Mouse (Mus musculus) megakaryocyte, adult 5-6 weeks (primary cell): ENCODE results near the gene Peg10. TPM values are rescaled to one million over a fixed set of nuclear protein-coding genes. Genes with fewer than 3 reads are reported as not detected.
"Not testable (repeated sequence)": the region's sequence is repeated elsewhere in the genome, so short reads cannot be mapped to it uniquely, and the experiment has no call there.

Source experiments
- ATAC-seq: 2 replicates; pipeline ENCODE4 v1.8.0; 2016; ENCODE audit warnings: mild to moderate bottlenecking, inconsistent platforms; ENCODE audit not compliant: poor library complexity, severe bottlenecking
- total RNA-seq, 2 experiments: library from RNA; stranded (forward) in 1 of 2; stranded (reverse) in 1 of 2; fragments of 153-499, 151-499 nt in 1 of 2; fragments of 221-1000, 200-1000 nt in 1 of 2; gene quantifications; 2 replicates each; pipeline versions ENCODE4 v1.2.3 to v1.2.4; 2015 to 2017

The Peg10 gene
- total RNA-seq, 2 experiments from 2014 or later = not detected

DNA sequence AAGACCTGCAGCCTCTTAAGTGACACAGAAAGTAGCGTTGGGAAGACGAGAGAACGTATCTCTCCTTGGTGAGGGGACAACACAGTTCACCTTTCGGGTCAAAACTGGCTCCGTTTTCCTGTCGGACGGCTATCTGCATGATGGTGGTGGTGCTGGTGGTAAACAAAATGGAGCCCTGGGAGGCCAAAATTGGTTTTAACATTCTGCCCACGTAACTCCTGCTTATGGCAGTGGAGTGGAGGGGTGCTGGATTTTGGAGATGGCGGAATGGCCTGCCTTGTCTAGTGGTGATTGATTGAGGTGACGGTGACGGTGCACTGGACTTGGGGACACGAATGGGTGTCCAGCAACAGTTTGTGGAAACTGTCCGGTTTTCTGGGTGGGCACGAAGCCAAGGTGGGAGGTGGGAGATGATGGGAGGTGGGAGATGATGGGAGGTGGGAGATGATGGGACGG, 1.4 kb downstream of the Peg10 start:
- ATAC-seq = no peak

DNA sequence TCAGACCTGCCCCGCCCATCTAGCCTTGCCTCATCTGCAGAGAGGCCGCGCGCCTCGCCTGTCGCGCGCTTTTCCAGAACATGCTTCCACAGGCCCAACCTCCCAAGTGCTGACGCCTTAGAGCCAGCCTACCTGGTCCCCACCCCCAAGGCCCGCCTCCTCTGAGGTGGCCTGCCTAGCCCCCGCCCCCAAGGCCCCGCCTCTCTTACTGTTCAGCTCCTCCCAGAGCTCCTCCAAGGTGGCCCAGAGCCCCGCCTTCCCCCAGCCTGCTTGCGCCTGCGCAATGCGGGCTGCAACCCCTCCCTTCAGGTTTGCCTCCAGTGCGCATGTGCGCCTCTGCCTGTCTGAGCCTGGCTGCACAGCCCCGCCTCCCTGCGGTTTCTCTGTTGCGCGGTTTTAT, 2.0 kb downstream of the Peg10 start:
- ATAC-seq = peak; percentile 85

DNA sequence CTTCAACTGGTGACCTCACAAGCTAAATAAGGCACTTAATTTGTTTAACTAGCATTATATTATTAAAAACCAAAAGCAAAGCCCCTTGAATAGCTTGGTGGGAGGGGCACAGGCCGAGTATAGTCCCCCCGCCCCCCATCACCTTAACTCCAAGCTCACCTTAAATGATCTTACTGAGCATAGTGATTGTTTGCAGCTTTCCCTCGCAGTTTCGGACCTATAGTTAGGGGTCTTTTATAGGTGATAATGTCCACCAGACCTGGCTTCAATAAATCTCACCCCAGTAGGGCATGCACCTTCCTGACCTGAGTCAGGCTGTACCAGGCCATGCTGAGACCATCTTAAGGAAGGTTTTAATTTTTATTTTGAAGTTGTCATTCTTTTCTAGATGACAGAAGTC, 4.2 kb downstream of the Peg10 start:
- no peak for ATAC-seq

DNA sequence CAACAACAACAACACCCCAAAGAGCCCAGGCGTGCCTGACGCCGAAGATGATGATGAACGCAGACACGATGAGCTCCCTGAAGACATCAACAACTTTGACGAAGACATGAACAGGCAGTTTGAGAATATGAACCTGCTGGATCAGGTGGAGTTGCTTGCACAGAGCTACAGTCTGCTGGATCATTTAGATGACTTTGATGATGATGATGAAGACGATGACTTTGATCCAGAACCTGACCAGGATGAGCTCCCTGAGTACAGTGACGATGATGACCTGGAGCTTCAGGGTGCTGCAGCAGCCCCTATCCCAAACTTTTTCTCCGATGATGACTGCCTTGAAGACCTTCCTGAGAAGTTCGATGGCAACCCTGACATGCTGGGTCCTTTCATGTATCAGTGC, 7.2 kb downstream of the Peg10 start:
- no peak for ATAC-seq

DNA sequence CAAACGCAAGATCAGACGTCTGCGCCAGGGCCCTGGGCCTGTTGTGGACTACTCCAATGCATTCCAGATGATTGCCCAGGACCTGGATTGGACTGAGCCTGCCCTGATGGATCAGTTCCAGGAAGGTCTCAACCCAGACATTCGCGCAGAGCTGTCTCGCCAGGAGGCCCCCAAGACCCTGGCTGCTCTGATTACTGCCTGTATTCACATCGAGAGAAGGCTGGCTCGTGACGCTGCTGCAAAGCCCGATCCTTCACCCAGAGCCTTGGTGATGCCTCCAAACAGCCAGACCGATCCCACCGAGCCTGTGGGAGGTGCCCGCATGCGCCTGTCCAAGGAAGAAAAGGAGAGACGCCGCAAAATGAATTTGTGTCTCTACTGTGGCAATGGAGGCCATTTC, 7.8 kb downstream of the Peg10 start:
- ATAC-seq = no peak

DNA sequence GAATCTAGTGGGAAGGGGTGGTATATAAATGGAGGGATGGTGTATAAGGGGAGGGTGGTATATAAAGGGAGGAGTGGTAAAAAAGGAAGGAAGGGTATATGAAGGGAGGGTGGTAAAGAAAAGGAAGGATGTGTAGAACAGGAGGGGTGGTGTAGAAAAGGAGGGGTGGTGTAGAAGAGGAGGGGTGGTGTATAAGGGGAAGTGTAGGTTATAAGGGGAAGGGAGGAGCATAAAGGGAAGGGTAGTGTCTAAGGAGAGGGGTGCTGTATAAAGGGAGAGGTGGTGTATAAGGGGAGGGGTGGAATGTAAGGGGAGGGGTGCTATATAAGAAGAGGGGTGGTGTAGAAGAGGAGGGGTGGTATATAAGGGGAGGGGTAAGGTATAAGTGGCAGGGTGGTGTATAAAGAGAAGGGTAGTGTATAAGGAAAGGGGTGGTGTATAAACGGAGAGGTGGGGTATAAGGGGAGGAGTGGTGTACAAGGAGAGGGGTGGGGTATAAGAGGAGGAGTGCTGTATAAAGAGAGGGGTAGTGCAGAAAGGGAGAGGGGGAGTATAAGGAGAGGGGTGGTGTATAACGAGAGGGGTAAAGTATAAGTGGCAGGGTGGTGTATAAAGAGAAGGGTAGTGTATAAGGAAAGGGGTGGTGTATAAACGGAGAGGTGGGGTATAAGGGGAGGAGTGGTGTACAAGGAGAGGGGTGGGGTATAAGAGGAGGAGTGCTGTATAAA, 14.5 kb downstream of the Peg10 start:
- ATAC-seq = not testable (repeated sequence)

DNA sequence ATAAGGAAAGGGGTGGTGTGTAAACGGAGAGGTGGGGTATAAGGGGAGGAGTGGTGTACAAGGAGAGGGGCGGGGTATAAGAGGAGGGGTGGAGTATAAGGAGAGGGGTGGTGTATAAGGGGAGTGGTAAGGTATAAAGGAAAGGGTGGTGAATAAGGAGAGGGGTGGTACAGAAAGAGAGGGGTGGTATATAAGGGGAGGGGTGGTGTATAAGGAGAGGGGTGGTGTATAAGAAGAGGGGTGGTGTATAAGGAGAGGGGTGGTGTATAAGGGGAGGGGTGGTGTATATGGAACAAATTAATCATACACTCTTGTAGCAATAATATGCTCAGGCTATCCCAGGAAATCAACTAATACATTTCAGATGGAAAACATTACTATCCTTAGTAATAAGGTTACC, 15.1 kb downstream of the Peg10 start:
- ATAC-seq = 0 out of 2 replicates have a peak, but pooled peaks have one; percentile 51

DNA sequence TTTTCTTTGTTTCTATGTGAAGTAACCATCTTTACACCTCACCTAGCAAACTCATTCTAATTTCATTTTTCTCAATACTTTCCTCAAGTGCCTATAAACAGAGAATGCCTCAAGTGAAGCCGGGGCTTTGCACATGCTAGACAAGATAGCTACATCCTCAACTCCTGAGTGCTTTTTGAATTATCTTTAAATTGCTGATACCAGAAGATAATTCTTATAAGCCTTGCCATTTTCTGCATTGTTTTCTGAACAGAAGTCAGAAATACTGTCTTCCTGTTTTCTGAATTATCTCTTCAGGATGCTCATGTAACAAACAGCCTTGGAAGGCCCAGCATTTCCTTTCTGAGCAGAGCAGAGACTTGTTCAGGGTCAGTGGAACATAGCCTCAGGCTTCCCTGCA, 49.2 kb downstream of the Peg10 start:
- no peak for ATAC-seq

DNA sequence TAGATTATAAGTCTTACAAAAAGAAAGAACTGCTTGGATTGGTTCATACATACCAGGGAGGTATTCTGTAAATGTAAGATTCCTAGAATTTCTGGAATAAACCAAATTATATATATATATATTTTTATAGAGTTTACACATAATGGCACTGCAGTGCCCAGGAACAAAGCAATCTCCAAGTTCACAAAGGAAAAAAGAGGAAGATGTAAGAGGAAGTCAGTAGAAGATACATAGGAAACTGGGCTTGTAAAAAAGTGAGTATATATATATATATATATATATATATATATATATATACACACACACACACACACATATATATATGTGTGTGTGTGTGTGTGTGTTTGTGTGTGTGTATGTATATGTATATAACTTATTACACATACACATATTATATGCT, 50.2 kb downstream of the Peg10 start:
- ATAC-seq = peak; percentile 60

DNA sequence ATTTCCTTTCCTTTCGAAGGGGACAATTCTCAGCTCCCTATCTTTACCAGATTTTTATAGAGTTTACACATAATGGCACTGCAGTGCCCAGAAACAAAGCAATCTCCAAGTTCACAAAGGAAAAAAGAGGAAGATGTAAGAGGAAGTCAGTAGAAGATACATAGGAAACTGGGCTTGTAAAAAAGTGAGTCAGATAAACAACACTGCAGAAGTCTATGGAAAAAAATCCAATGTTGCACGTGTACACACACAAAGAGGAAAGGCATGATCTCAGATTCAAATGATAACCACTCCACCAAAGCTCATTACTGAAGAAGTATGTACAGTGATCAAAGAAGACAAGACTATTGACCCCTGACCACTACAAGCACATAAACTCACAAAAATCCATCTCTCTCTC, 51.3 kb downstream of the Peg10 start:
- peak; percentile 84 for ATAC-seq

DNA sequence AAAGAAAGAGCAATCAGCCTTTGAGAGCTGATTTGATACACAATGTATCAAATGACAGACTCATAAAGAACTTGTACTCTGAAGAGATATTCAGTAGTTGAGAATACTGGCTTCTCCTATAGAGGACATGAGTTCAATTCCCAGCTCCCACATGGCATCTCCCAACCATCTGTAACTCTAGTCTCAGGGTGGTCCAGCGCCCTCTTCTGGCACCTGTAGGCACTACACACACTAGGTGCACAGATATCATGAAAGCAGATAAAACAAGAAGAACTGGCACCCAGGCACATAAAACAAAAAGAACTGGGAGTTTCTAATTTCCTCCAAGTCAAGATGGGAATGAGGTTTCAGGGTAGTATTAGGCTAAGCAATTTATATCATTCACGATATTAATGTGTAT, 52.3 kb downstream of the Peg10 start:
- ATAC-seq = no peak

DNA sequence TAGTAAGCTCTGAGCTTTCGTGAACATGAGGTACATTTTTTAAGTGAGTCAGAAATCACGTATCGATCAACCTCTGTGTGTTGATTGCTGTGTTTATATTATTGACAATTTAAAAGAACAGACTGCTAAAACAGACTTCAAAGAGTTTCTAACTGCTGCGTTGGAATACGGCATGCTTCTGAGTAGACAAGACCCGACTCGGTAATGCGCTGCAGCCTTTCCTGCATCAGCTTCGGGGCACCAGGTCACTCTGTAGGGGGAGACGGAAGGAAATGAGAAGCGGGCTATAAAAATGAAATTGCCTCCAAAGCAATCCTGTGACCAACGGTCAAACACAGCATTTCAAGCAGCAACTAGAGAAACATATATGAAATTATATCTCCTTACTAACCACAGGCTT, 59.9 kb downstream of the Peg10 start:
- ATAC-seq = no peak

Other genes with a start within 250 kb of the Peg10 start
- 0.87 and 1.2 TPM in 2 replicates for gene Col1a2, start 242.5 kb upstream of the Peg10 start, total RNA-seq (2015)
- gene Col1a2, start 242.5 kb upstream of the Peg10 start, total RNA-seq (2017) = 1.1 and 1.6 TPM in 2 replicates
- 28.1 and 31.5 TPM in 2 replicates for gene Casd1, start 146.5 kb upstream of the Peg10 start, total RNA-seq (2015)
- gene Casd1, start 146.5 kb upstream of the Peg10 start, total RNA-seq (2017) = 62.1 and 68.1 TPM in 2 replicates
- gene Sgce, start 99 bp upstream of the Peg10 start, total RNA-seq (2015) = 0.21 TPM in 1 of 2 replicates, not detected in the other
- gene Sgce, start 99 bp upstream of the Peg10 start, total RNA-seq (2017) = 0.49 TPM in 1 of 2 replicates, not detected in the other
- 0.13 and 0.34 TPM in 2 replicates for gene Ppp1r9a, start 155.6 kb downstream of the Peg10 start, total RNA-seq (2015)
- 0.24 and 0.40 TPM in 2 replicates for gene Ppp1r9a, start 155.6 kb downstream of the Peg10 start, total RNA-seq (2017)